Mouse (Mus musculus) erythroblast, embryonic 14.5 days (primary cell): ENCODE data around the gene Pus1. TPM values are rescaled to one million over a fixed set of nuclear protein-coding genes. Genes with fewer than 3 reads are reported as not detected.

Experiments used
- H3K27me3 ChIP-seq: 2 replicates; pipeline ENCODE4 v1.6.1; 2012; ENCODE audit warnings: inconsistent platforms; ENCODE audit not compliant: control insufficient read depth
- H3K36me3 ChIP-seq: 2 replicates; pipeline ENCODE4 v1.6.1; 2012; ENCODE audit warnings: mild to moderate bottlenecking, inconsistent platforms; ENCODE audit not compliant: control insufficient read depth
- H3K4me1 ChIP-seq: 2 replicates; pipeline ENCODE4 v1.6.1; 2012; ENCODE audit warnings: inconsistent platforms; ENCODE audit not compliant: control insufficient read depth
- H3K4me3 ChIP-seq: replicated peaks from 2 replicates; pipeline ENCODE3; 2012; ENCODE audit warnings: moderate library complexity, mild to moderate bottlenecking, inconsistent platforms
- H3K9me3 ChIP-seq: 2 replicates; pipeline ENCODE4 v1.6.1; 2012; ENCODE audit warnings: low read length, inconsistent platforms, mixed read lengths; ENCODE audit not compliant: control insufficient read depth
- GATA1 ChIP-seq: IDR thresholded peaks from 2 replicates; pipeline ENCODE4 v1.6.1; 2012; ENCODE audit warnings: low read length, inconsistent platforms, mixed read lengths
- TAL1 ChIP-seq: IDR thresholded peaks from 3 replicates; pipeline ENCODE4 v1.6.1; 2012; ENCODE audit warnings: low read length, inconsistent platforms, mixed read lengths
- polyA plus RNA-seq: library from polyadenylated mRNA; stranded (reverse); fragments of >175 nt; gene quantifications from 2 replicates; pipeline ENCODE4 v1.2.3, GENCODE M21; 2012

Gene Pus1
- polyA plus RNA-seq, 1 experiment: 3.7 TPM

- peaks cover 3% of the 10 kb centered on the region; the same call in 1 of the 2 replicates for H3K4me1 ChIP-seq
- peaks cover 96% of the 10 kb centered on the region for H3K36me3 ChIP-seq
- no peaks in the 10 kb centered on the region for H3K9me3 ChIP-seq
- no peak overlapping the region for H3K4me3 ChIP-seq
- TF ChIP-seq TAL1: no peak
- no peak for TF ChIP-seq GATA1
- H3K27me3 ChIP-seq: no peaks in the 10 kb centered on the region
These were observed 52.6 kb downstream of the Pus1 start for GRCm38 (mm10) chr5:110727850-110728249.

Other genes with a start within 250 kb of the Pus1 start
- 0.04 TPM in 1 of 2 replicates, not detected in the other for gene Galnt9, start 236.3 kb downstream of the Pus1 start, polyA plus RNA-seq
- 9.2 and 10.1 TPM in 2 replicates for gene Noc4l, start 127.2 kb downstream of the Pus1 start, polyA plus RNA-seq
- 0.18 and 0.28 TPM in 2 replicates for gene Ddx51, start 127.2 kb downstream of the Pus1 start, polyA plus RNA-seq
- gene Ep400, start 9.9 kb downstream of the Pus1 start, polyA plus RNA-seq: 4.0 and 6.5 TPM in 2 replicates
- 17.0 and 20.3 TPM in 2 replicates for gene Ulk1, start 29.4 kb upstream of the Pus1 start, polyA plus RNA-seq
- 19.1 and 22.4 TPM in 2 replicates for gene Hscb, start 59.1 kb upstream of the Pus1 start, polyA plus RNA-seq
- 0.50 and 0.52 TPM in 2 replicates for gene Chek2, start 59.3 kb upstream of the Pus1 start, polyA plus RNA-seq
- 0.04 and 0.06 TPM in 2 replicates for gene Ttc28, start 99.1 kb upstream of the Pus1 start, polyA plus RNA-seq